Mouse (Mus musculus) megakaryocyte, adult 5-6 weeks (primary cell): ENCODE measurements around the gene Mmp24. TPM values are rescaled to one million over a fixed set of nuclear protein-coding genes. Genes with fewer than 3 reads are reported as not detected.

Source experiments
- ATAC-seq: 2 replicates; pipeline ENCODE4 v1.8.0; 2016; ENCODE audit warnings: mild to moderate bottlenecking, inconsistent platforms; ENCODE audit not compliant: poor library complexity, severe bottlenecking
- total RNA-seq, 2 experiments: library from RNA; stranded (forward) in 1 of 2; stranded (reverse) in 1 of 2; fragments of 153-499, 151-499 nt in 1 of 2; fragments of 221-1000, 200-1000 nt in 1 of 2; gene quantifications; 2 replicates each; pipeline versions ENCODE4 v1.2.3 to v1.2.4; 2015 to 2017

Gene Mmp24
- total RNA-seq, 2 experiments from 2014 or later, result 0.07 TPM; not detected in 1

GRCm38 (mm10) chr2:155774261-155774926 lies 748 bp upstream of the Mmp24 start:
- no peak for ATAC-seq

- peak; percentile 67 for ATAC-seq
These were observed 632 bp downstream of the Mmp24 start for GRCm38 (mm10) chr2:155775685-155776263.

GRCm38 (mm10) chr2:155776824-155777687 lies 1.9 kb downstream of the Mmp24 start:
- no peak for ATAC-seq

- no peak for ATAC-seq
These were observed 2.5 kb downstream of the Mmp24 start for GRCm38 (mm10) chr2:155777688-155777985.

GRCm38 (mm10) chr2:155778004-155778403 lies 2.9 kb downstream of the Mmp24 start:
- no peak for ATAC-seq

- ATAC-seq, result no peak
These were observed 3.9 kb downstream of the Mmp24 start for GRCm38 (mm10) chr2:155779066-155779465.

GRCm38 (mm10) chr2:155779506-155779905 lies 4.4 kb downstream of the Mmp24 start:
- ATAC-seq, result no peak

GRCm38 (mm10) chr2:155784534-155784933 lies 9.4 kb downstream of the Mmp24 start:
- ATAC-seq, result no peak

GRCm38 (mm10) chr2:155786905-155787304 lies 11.8 kb downstream of the Mmp24 start:
- peak; percentile 40 for ATAC-seq

GRCm38 (mm10) chr2:155787949-155788931 lies 13.1 kb downstream of the Mmp24 start:
- no peak for ATAC-seq

- ATAC-seq, result no peak
These were observed 17.8 kb downstream of the Mmp24 start for GRCm38 (mm10) chr2:155792899-155793298.

GRCm38 (mm10) chr2:155794674-155795445 lies 19.7 kb downstream of the Mmp24 start:
- no peak for ATAC-seq

GRCm38 (mm10) chr2:155798613-155799012 lies 23.5 kb downstream of the Mmp24 start:
- ATAC-seq, result no peak

- ATAC-seq, result no peak
These were observed 27.6 kb downstream of the Mmp24 start for GRCm38 (mm10) chr2:155802761-155803160.

- ATAC-seq, result no peak
These were observed 28.9 kb downstream of the Mmp24 start for GRCm38 (mm10) chr2:155804053-155804452.

GRCm38 (mm10) chr2:155805231-155805924 lies 30.2 kb downstream of the Mmp24 start:
- no peak for ATAC-seq

- no peak for ATAC-seq
These were observed 30.7 kb downstream of the Mmp24 start for GRCm38 (mm10) chr2:155805925-155806255.

- ATAC-seq, result no peak
These were observed 31.4 kb downstream of the Mmp24 start for GRCm38 (mm10) chr2:155806548-155806947.

- ATAC-seq, result no peak
These were observed 32.3 kb downstream of the Mmp24 start for GRCm38 (mm10) chr2:155807408-155807807.
